Mouse (Mus musculus) central nervous system, embryonic 14 days (tissue): Measurements from ENCODE around the gene Map4k5. TPM values are rescaled to one million over a fixed set of nuclear protein-coding genes. Genes with fewer than 3 reads are reported as not detected.

Experiments
- polyA plus RNA-seq: library from polyadenylated mRNA; depleted of rRNA; stranded (reverse); fragments of >200 nt; gene quantifications from 2 replicates; pipeline ENCODE4 v1.2.3, GENCODE M21; 2012; rRNA removed

The Map4k5 gene
- polyA plus RNA-seq, result 25.8 and 27.8 TPM in 2 replicates

DNA sequence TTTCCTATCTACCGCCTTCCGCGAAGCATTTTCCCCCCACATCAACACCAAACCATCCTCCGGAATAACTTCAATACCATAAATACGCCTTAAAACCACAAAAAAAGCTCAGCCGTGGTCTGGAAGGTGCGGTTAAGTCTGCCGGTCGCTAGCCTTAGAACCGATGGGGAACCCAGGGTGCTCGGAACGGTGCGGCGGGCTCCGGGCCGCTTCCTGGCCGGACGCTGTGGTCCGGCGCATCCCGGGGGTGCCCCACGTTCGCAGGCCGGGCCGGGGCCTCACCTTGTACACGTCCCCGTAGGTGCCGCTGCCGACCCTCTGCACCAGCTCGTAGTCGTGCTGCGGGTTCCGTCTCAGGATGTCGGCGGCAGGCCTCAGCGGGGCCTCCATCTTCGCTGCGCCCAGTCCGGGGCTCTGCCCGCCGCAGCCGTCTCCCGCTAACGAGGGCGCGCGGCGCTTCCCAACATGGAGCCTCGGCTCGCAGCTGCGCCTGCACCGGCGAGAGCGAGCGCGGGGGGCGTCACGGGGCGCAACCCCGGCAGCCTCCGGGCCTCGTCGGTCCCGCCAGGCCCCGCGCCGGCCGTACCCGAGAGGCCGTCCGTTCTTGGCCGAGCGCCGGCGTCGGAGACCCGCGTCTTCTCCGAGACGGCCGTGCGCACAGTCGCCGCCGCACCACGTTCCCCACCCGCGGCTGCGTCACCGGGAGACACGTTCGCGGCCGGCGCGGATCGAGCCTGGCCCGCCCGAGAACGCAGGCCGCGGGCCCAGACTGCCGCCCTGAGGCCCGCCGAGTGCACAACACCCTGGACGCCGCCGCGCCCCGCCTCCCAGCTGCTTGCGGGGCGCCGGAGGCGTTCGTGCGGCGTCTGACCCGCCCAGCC lies at the start of gene Map4k5, which contains the start of gene Atl1:
Gene Map4k5, minus strand, starts transcription at position 830 of the 881 bp plus-strand sequence.
Gene Atl1, plus strand, starts transcription at position 244 of the 881 bp plus-strand sequence.

DNA sequence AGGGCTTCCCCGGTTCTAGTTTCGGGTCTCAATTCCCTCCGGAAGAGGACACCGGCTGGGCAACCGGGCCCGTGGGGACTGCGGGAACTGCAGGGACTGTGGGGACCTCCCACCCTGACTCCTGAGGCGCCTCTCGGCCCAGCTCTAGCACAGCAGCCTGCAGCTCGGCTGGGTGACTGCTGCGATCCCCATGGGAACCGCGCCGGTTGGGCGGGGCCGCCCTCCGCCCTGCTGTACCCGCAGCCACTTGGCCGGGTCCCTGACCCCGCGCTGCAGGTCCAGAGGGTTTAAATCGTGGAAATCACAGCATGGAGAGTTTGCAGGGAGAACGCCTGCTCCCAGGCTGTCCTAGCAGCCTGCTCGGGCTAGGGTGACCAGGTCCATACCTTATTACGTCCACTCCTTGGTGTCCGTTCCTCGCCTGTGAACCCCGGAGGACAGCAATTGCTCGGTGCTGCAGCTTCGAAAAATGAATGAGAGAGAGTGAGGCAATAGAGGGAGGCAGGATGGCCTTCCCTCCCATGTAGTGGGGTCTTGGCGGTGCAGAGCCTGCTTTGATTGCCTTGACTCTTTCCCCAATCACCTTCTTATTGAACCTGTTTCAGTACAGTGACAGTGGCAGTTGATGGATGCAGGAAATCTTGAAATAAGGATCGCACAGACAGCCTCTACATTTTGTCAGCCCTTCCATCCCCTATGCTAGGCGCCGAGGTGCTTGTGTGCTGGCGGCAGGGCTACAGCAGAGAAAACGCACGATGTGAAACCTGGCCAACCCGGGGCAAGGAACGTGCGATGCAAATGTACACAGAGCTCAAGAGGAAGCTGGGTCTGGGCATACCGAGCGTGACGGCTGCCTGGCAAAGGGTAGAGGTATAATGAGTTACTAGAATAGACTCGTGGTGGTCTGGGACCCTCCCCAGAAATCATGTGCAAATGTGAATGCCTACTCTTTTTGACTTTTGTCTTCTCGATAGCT lies 102.2 kb downstream of the Map4k5 start, which contains the start of gene Cdkl1:
Gene Cdkl1, minus strand, starts transcription at position 738 of the 976 bp plus-strand sequence.

Other genes starting within 250 kb of the Map4k5 start
- gene Sos2, start 211.3 kb downstream of the Map4k5 start, polyA plus RNA-seq, result 37.3 TPM in 2 replicates
- gene L2hgdh, start 168.3 kb downstream of the Map4k5 start, polyA plus RNA-seq, result 9.5 and 10.4 TPM in 2 replicates
- 21.7 and 23.5 TPM in 2 replicates for gene Atp5s, start 168.2 kb downstream of the Map4k5 start, polyA plus RNA-seq
- 2.5 and 2.9 TPM in 2 replicates for gene Cdkl1, start 101.9 kb downstream of the Map4k5 start, polyA plus RNA-seq
- 70.5 and 79.5 TPM in 2 replicates for gene Atl1, start 586 bp downstream of the Map4k5 start, polyA plus RNA-seq
- 35.2 and 35.9 TPM in 2 replicates for gene Sav1, start 93.8 kb upstream of the Map4k5 start, polyA plus RNA-seq
- 28.7 and 31.9 TPM in 2 replicates for gene Nin, start 220.5 kb upstream of the Map4k5 start, polyA plus RNA-seq